Mouse (Mus musculus): ENCODE measurements around the gene Ankrd33b.

- TF ChIP-seq POLR2A (IDR thresholded peaks at IDR 0.05; ENCODE audit: extremely low read depth, insufficient read depth, low read length) (no peak), CTCF (IDR thresholded peaks at IDR 0.05; ENCODE audit: low read depth, low read length) (no peak)
Measured at GRCm38 (mm10) chr15:31319046-31319445, 48.5 kb downstream of the Ankrd33b start.
